Mouse (Mus musculus) MEL (cell line): ENCODE results near the gene Ifit3. TPM values are rescaled to one million over a fixed set of nuclear protein-coding genes. Genes with fewer than 3 reads are reported as not detected.

Source experiments
- DNase-seq: peaks from one replicate; pipeline ENCODE4 v3.0.0; 2011; ENCODE audit warnings: low read depth, low spot score
- H3K27ac ChIP-seq: 2 replicates; pipeline ENCODE4 v1.5.1; 2012; ENCODE audit warnings: low read depth, mild to moderate bottlenecking, control low read depth, low read length, moderate library complexity; ENCODE audit not compliant: control insufficient read depth
- H3K27me3 ChIP-seq, 2 experiments: fragments of 150-350 bp in 1 of 2; sonication (generic) in 1 of 2; 2 replicates each; pipeline ENCODE4 v1.6.1; 2012; ENCODE audit warnings: low read length in 2 of 2, mild to moderate bottlenecking in 2 of 2, improper control_type of control experiment in 1 of 2, moderate library complexity in 1 of 2; ENCODE audit not compliant: insufficient read depth in 2 of 2, control insufficient read depth in 1 of 2
- H3K36me3 ChIP-seq, 2 experiments: 2 replicates each; pipeline ENCODE4 v1.6.1; 2012 to 2014; ENCODE audit warnings: low read length in 2 of 2, improper control_type of control experiment in 1 of 2, inconsistent platforms in 1 of 2, mild to moderate bottlenecking in 1 of 2; ENCODE audit not compliant: insufficient read depth in 2 of 2, control insufficient read depth in 1 of 2
- H3K4me1 ChIP-seq, 2 experiments: fragments of 150-350 bp in 1 of 2; sonication (generic) in 1 of 2; 2 replicates each; pipeline ENCODE4 v1.6.1; 2012; ENCODE audit warnings: low read length in 2 of 2, improper control_type of control experiment in 1 of 2, mild to moderate bottlenecking in 1 of 2; ENCODE audit not compliant: insufficient read depth in 2 of 2, control insufficient read depth in 1 of 2
- H3K4me3 ChIP-seq, 2 experiments: fragments of 150-350 bp in 1 of 2; sonication (generic) in 1 of 2; 2 replicates each; pipeline ENCODE4 v1.5.1; 2012; ENCODE audit warnings: low read depth in 2 of 2, low read length in 2 of 2, mild to moderate bottlenecking in 2 of 2, moderate library complexity in 2 of 2, control low read depth in 1 of 2, improper control_type of control experiment in 1 of 2; ENCODE audit not compliant: control insufficient read depth in 1 of 2, insufficient read depth in 1 of 2
- H3K79me2 ChIP-seq: 2 replicates; pipeline ENCODE4 v1.6.1; 2012; ENCODE audit warnings: mild to moderate bottlenecking, low read length, moderate library complexity; ENCODE audit not compliant: control insufficient read depth, poor library complexity, insufficient read depth
- H3K9ac ChIP-seq: 2 replicates; pipeline ENCODE4 v1.6.1; 2012; ENCODE audit warnings: low read depth, mild to moderate bottlenecking, control low read depth, low read length, moderate library complexity; ENCODE audit not compliant: control insufficient read depth, poor library complexity, severe bottlenecking
- H3K9me3 ChIP-seq: fragments of 150-350 bp; sonication (generic); replicated peaks from 2 replicates; pipeline ENCODE4 v1.6.1; 2012; ENCODE audit warnings: mild to moderate bottlenecking, low read length, improper control_type of control experiment, moderate library complexity; ENCODE audit not compliant: insufficient read depth
- CHD2 ChIP-seq: IDR thresholded peaks from 2 replicates; pipeline ENCODE4 v1.6.1; 2011; ENCODE audit warnings: low read length, improper control_type of control experiment
- CTCF ChIP-seq, 3 experiments: IDR thresholded peaks in 2 of 3; conservative IDR thresholded peaks in 1 of 3; 2 replicates each; pipeline ENCODE4 v1.5.1; 2011 to 2012; ENCODE audit warnings: low read length in 3 of 3, low read depth in 2 of 3, mild to moderate bottlenecking in 2 of 3, improper control_type of control experiment in 1 of 3, inconsistent platforms in 1 of 3, mixed read lengths in 1 of 3, moderate library complexity in 1 of 3; ENCODE audit not compliant: control insufficient read depth in 1 of 3, insufficient read depth in 1 of 3, poor library complexity in 1 of 3, severe bottlenecking in 1 of 3
- E2F4 ChIP-seq: IDR thresholded peaks from 2 replicates; pipeline ENCODE4 v1.6.1; 2011; ENCODE audit warnings: low read depth, low read length, improper control_type of control experiment, borderline replicate concordance
- EP300 ChIP-seq, 2 experiments: IDR thresholded peaks; 2 replicates each; pipeline ENCODE4 v1.6.1; 2011; ENCODE audit warnings: improper control_type of control experiment in 2 of 2, low read length in 2 of 2, low read depth in 1 of 2, mild to moderate bottlenecking in 1 of 2
- JUND ChIP-seq: IDR thresholded peaks from 2 replicates; pipeline ENCODE4 v1.6.1; 2011; ENCODE audit warnings: low read depth, mild to moderate bottlenecking, improper control_type of control experiment, low read length
- MAFK ChIP-seq: IDR thresholded peaks from 2 replicates; pipeline ENCODE4 v1.6.1; 2011; ENCODE audit warnings: low read depth, mild to moderate bottlenecking, low read length, improper control_type of control experiment, borderline replicate concordance
- MEF2A ChIP-seq: IDR thresholded peaks from 2 replicates; pipeline ENCODE4 v1.6.1; 2014; ENCODE audit warnings: low read depth, mild to moderate bottlenecking, inconsistent platforms, low read length, improper control_type of control experiment; ENCODE audit not compliant: poor library complexity, insufficient replicate concordance, severe bottlenecking; ENCODE audit errors: extremely low read depth
- MYB ChIP-seq: IDR thresholded peaks from 2 replicates; pipeline ENCODE4 v1.6.1; 2011; ENCODE audit warnings: mild to moderate bottlenecking, low read depth, low read length, improper control_type of control experiment
- MYC ChIP-seq: IDR thresholded peaks from 2 replicates; pipeline ENCODE4 v1.6.1; 2011; ENCODE audit warnings: low read depth, mild to moderate bottlenecking, low read length, improper control_type of control experiment, moderate library complexity
- NRF1 ChIP-seq: IDR thresholded peaks from 2 replicates; pipeline ENCODE4 v1.6.1; 2014; ENCODE audit warnings: low read depth, mild to moderate bottlenecking, inconsistent platforms, low read length, improper control_type of control experiment, moderate library complexity; ENCODE audit not compliant: poor library complexity, insufficient read depth, severe bottlenecking
- POLR2A ChIP-seq, 2 experiments: IDR thresholded peaks; 2 replicates each; pipeline ENCODE4 v1.6.1; 2011 to 2012; ENCODE audit warnings: low read length in 2 of 2, mild to moderate bottlenecking in 2 of 2, control low read depth in 1 of 2, improper control_type of control experiment in 1 of 2, low read depth in 1 of 2, moderate library complexity in 1 of 2; ENCODE audit not compliant: control insufficient read depth in 1 of 2, insufficient read depth in 1 of 2, poor library complexity in 1 of 2
- TAL1 ChIP-seq: IDR thresholded peaks from 2 replicates; pipeline ENCODE4 v1.6.1; 2012; ENCODE audit warnings: mild to moderate bottlenecking, inconsistent platforms, low read length, moderate library complexity, mixed read lengths
- USF1 ChIP-seq: IDR thresholded peaks from 2 replicates; pipeline ENCODE4 v1.6.1; 2014; ENCODE audit warnings: low read depth, mild to moderate bottlenecking, inconsistent platforms, low read length, improper control_type of control experiment, moderate library complexity
- USF2 ChIP-seq, 2 experiments: IDR thresholded peaks; 2 replicates each; pipeline ENCODE4 v1.6.1; 2011 to 2012; ENCODE audit warnings: improper control_type of control experiment in 2 of 2, low read length in 2 of 2, borderline replicate concordance in 1 of 2, inconsistent platforms in 1 of 2, low read depth in 1 of 2, mild to moderate bottlenecking in 1 of 2; ENCODE audit not compliant: insufficient read depth in 1 of 2
- ZC3H11A ChIP-seq: IDR thresholded peaks from 2 replicates; pipeline ENCODE4 v1.6.1; 2012; ENCODE audit warnings: low read depth, mild to moderate bottlenecking, inconsistent platforms, low read length, improper control_type of control experiment
- polyA plus RNA-seq, 2 experiments: library from polyadenylated mRNA; stranded (reverse) in 1 of 2; unstranded in 1 of 2; fragments of >175 nt in 1 of 2; fragments of >200 nt in 1 of 2; gene quantifications; 2 replicates each; pipeline versions ENCODE4 v1.2.1 to v1.2.4; 2012; ENCODE audit warnings: low replicate concordance in 2 of 2, low read depth in 1 of 2; ENCODE audit not compliant: insufficient read length in 2 of 2, insufficient read depth in 1 of 2, missing spikeins in 1 of 2
- total RNA-seq: library from RNA; depleted of rRNA; stranded (reverse); fragments of 300-350 nt; gene quantifications from 2 replicates; pipeline ENCODE4 v1.2.3, GENCODE M21; 2012

Ifit3 gene
- total and polyA plus RNA-seq, 3 experiments: 0.10 TPM; not detected in 2

DNA sequence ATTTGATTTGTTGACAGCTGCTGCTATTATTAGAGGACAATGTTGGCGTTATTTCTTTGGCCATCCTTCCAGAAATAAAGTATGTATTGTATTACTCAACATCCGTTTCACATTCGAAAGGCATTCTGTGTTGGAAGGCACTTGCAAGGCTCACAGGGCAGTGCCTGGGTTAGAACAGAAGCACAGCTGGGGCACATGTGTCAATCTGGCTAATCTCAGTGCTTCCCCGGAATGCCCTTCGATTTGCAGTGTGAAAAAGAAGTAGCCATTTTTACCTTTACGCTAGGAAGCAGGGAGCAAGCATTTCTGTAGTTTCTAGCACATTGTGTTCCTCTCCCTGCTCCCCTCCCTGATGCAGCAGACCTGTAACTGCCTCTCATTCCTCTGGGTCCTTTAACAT, 30.3 kb upstream of the Ifit3 start:
- H3K4me3 ChIP-seq: no peak overlapping the region
- TF ChIP-seq MYB (no peak), JUND (no peak), USF2 (IDR thresholded peaks at IDR 0.05; ENCODE audit: borderline replicate concordance in 1 of 2, insufficient read depth in 1 of 2, low read depth in 1 of 2, low read length in 2 of 2) (no peak), MYC (no peak), USF1 (no peak), E2F4 (no peak), POLR2A (IDR thresholded peaks at IDR 0.05; ENCODE audit: control insufficient read depth in 1 of 2, insufficient read depth in 1 of 2, low read depth in 1 of 2, low read length in 2 of 2, poor library complexity in 1 of 2) (no peak), CHD2 (no peak), CTCF (IDR thresholded peaks at IDR 0.05 in 2 of 3, conservative IDR thresholded peaks at IDR 0.05 in 1 of 3; ENCODE audit: control insufficient read depth in 1 of 3, insufficient read depth in 1 of 3, low read depth in 2 of 3, low read length in 3 of 3, poor library complexity in 1 of 3, severe bottlenecking in 1 of 3) (no peak)
- no peak overlapping the region for H3K9ac ChIP-seq
- H3K79me2 ChIP-seq: no peaks in the 10 kb centered on the region
- DNase-seq: no peak
- H3K36me3 ChIP-seq: peaks cover 0 to 3% of the 10 kb centered on the region in 2 experiments; a peak in 2 of 4 replicates
- no peaks in the 10 kb centered on the region for H3K9me3 ChIP-seq
- H3K27ac ChIP-seq: no peak overlapping the region
- peaks cover 0 to 2% of the 10 kb centered on the region in 2 experiments; a peak in 2 of 4 replicates for H3K4me1 ChIP-seq
- no peaks in the 10 kb centered on the region for H3K27me3 ChIP-seq

DNA sequence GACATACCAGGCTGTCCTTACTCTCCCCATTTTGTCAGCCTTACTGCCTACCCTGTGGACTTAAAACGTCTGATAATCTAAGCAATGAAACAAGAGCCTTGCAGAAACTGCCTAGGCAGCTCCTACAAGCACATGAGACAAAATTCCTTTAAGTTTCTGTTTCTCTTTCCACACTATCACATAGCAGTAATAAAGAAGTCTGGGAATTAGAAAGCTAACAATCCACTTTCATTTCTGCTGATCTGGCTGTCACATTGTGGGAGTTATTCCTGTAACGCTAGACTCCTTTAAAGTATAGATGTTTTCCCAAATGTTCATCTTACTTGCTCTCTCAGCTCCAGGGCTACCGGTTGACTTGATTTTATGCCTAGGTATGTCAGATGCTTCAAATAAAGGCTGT, 29.8 kb upstream of the Ifit3 start:
- DNase-seq: no peak
- Histone ChIP-seq H3K9me3 (no peaks in the 10 kb centered on the region), H3K27ac (no peak overlapping the region), H3K79me2 (no peaks in the 10 kb centered on the region), H3K27me3 (no peaks in the 10 kb centered on the region), H3K9ac (no peak overlapping the region), H3K36me3 (peaks cover 0 to 3% of the 10 kb centered on the region in 2 experiments; a peak in 2 of 4 replicates), H3K4me1 (peaks cover 0 to 2% of the 10 kb centered on the region in 2 experiments; a peak in 2 of 4 replicates), H3K4me3 (no peak overlapping the region)
- no peak for TF ChIP-seq ZC3H11A
- TF ChIP-seq JUND: no peak
- no peak for TF ChIP-seq NRF1
- TF ChIP-seq EP300 (IDR thresholded peaks at IDR 0.05; ENCODE audit: low read depth in 1 of 2, low read length in 2 of 2): no peak
- no peak for TF ChIP-seq TAL1
- TF ChIP-seq MYB: no peak
- TF ChIP-seq MAFK: no peak
- TF ChIP-seq MEF2A: no peak
